Mouse (Mus musculus) midbrain, embryonic 12.5 days (tissue): Measurements from ENCODE around the gene Ryr2. TPM values are rescaled to one million over a fixed set of nuclear protein-coding genes. Genes with fewer than 3 reads are reported as not detected.
"Not testable (repeated sequence)": the region's sequence is repeated elsewhere in the genome, so short reads cannot be mapped to it uniquely, and the experiment has no call there.

Experiments used
- ATAC-seq: fragments of 200-750 bp; cut with Nextera tagmentation; 2 replicates; pipeline ENCODE4 v1.8.0; 2017; ENCODE audit warnings: low read depth, moderate TSS enrichment, moderate library complexity; ENCODE audit not compliant: low FRiP score
- H3K27ac ChIP-seq: fragments of 300-500 bp; sonication (generic); replicated peaks from 2 replicates; pipeline ENCODE4 v1.5.1; 2016; ENCODE audit warnings: mild to moderate bottlenecking
- H3K27me3 ChIP-seq: fragments of 300-500 bp; sonication (generic); 2 replicates; pipeline ENCODE4 v1.6.1; 2016; ENCODE audit warnings: mild to moderate bottlenecking
- H3K36me3 ChIP-seq: fragments of 300-500 bp; sonication (generic); 2 replicates; pipeline ENCODE4 v1.6.1; 2016
- H3K4me1 ChIP-seq: fragments of 300-500 bp; sonication (generic); 2 replicates; pipeline ENCODE4 v1.6.1; 2016
- H3K4me2 ChIP-seq: fragments of 300-500 bp; sonication (generic); replicated peaks from 2 replicates; pipeline ENCODE4 v1.6.1; 2016; ENCODE audit warnings: mild to moderate bottlenecking, moderate library complexity
- H3K4me3 ChIP-seq: fragments of 300-500 bp; sonication (generic); 2 replicates; pipeline ENCODE4 v1.5.1; 2016; ENCODE audit warnings: mild to moderate bottlenecking
- H3K9ac ChIP-seq: fragments of 300-500 bp; sonication (generic); replicated peaks from 2 replicates; pipeline ENCODE4 v1.6.1; 2016; ENCODE audit warnings: mild to moderate bottlenecking, moderate library complexity
- H3K9me3 ChIP-seq: fragments of 300-500 bp; sonication (generic); 2 replicates; pipeline ENCODE4 v1.6.1; 2016; ENCODE audit warnings: mild to moderate bottlenecking
- WGBS: fragments of 180-500 bp; shearing (Covaris S2); methylation state at CpG from one replicate; pipeline ENCODE4 v1.1.7; 2016; 5-methylcytosine and 5-hydroxymethylcytosine counted together
- polyA plus RNA-seq: library from polyadenylated mRNA; unstranded; fragments of >200 nt; fragmentation: Nextera tagmentation; extraction: Ambion mirVana; gene quantifications from 2 replicates; pipeline ENCODE4 v1.2.1, GENCODE M21; 2016

Gene Ryr2
- polyA plus RNA-seq, 1 experiment from 2014 or later, result 0.70 TPM

GRCm38 (mm10) chr13:11837870-11838269, 268.9 kb downstream of the Ryr2 start:
- WGBS, result 89% methylated on average over 3 of the region's 3 CpGs

GRCm38 (mm10) chr13:11837152-11837551, 269.6 kb downstream of the Ryr2 start:
- H3K4me1 ChIP-seq, result no peaks in the 10 kb centered on the region; the same call in 1 of the 2 replicates
- no peak overlapping the region for H3K4me3 ChIP-seq
- 88% methylated on average over 4 of the region's 4 CpGs for WGBS
- ATAC-seq, result no peak
- H3K4me2 ChIP-seq, result no peak overlapping the region
- H3K27ac ChIP-seq, result no peak overlapping the region
- H3K27me3 ChIP-seq, result no peaks in the 10 kb centered on the region
- no peak overlapping the region for H3K9ac ChIP-seq
- no peaks in the 10 kb centered on the region for H3K36me3 ChIP-seq
- no peaks in the 10 kb centered on the region for H3K9me3 ChIP-seq

More at GRCm38 (mm10) chr13:11837870-11838269, 268.9 kb downstream of the Ryr2 start:
- no peaks in the 10 kb centered on the region; the same call in 1 of the 2 replicates for H3K4me1 ChIP-seq
- H3K4me2 ChIP-seq, result no peak overlapping the region
- no peak for ATAC-seq
- H3K4me3 ChIP-seq, result no peak overlapping the region
- H3K9ac ChIP-seq, result no peak overlapping the region
- no peaks in the 10 kb centered on the region for H3K9me3 ChIP-seq
- no peak overlapping the region for H3K27ac ChIP-seq
- no peaks in the 10 kb centered on the region for H3K36me3 ChIP-seq
- no peaks in the 10 kb centered on the region for H3K27me3 ChIP-seq

GRCm38 (mm10) chr13:11836304-11837078, 270.3 kb downstream of the Ryr2 start:
- 52% methylated on average over 6 of the region's 6 CpGs for WGBS
- no peak overlapping the region for H3K4me3 ChIP-seq
- H3K9ac ChIP-seq, result no peak overlapping the region
- H3K36me3 ChIP-seq, result no peaks in the 10 kb centered on the region
- no peaks in the 10 kb centered on the region for H3K9me3 ChIP-seq
- no peaks in the 10 kb centered on the region; the same call in 1 of the 2 replicates for H3K4me1 ChIP-seq
- H3K27ac ChIP-seq, result no peak overlapping the region
- H3K4me2 ChIP-seq, result no peak overlapping the region
- ATAC-seq, result no peak
- no peaks in the 10 kb centered on the region for H3K27me3 ChIP-seq

GRCm38 (mm10) chr13:11831210-11831609, 275.5 kb downstream of the Ryr2 start:
- no peak overlapping the region for H3K4me2 ChIP-seq
- H3K27me3 ChIP-seq, result no peaks in the 10 kb centered on the region
- H3K27ac ChIP-seq, result no peak overlapping the region
- no peaks in the 10 kb centered on the region for H3K36me3 ChIP-seq
- no peak for ATAC-seq
- no peaks in the 10 kb centered on the region; the same call in 1 of the 2 replicates for H3K4me1 ChIP-seq
- no peak overlapping the region for H3K4me3 ChIP-seq
- H3K9ac ChIP-seq, result no peak overlapping the region
- H3K9me3 ChIP-seq, result no peaks in the 10 kb centered on the region
- 80% methylated on average over 4 of the region's 4 CpGs for WGBS

GRCm38 (mm10) chr13:11825563-11826226, 281.1 kb downstream of the Ryr2 start:
- Histone ChIP-seq H3K27ac (no peak overlapping the region), H3K27me3 (no peaks in the 10 kb centered on the region), H3K4me1 (no peaks in the 10 kb centered on the region), H3K4me2 (no peak overlapping the region), H3K9ac (no peak overlapping the region), H3K9me3 (no peaks in the 10 kb centered on the region), H3K36me3 (no peaks in the 10 kb centered on the region), H3K4me3 (no peak overlapping the region)
- WGBS, result 98% methylated on average over 2 of the region's 2 CpGs
- no peak for ATAC-seq

GRCm38 (mm10) chr13:11818723-11819122, 288.0 kb downstream of the Ryr2 start:
- Histone ChIP-seq H3K36me3 (no peaks in the 10 kb centered on the region), H3K9ac (no peak overlapping the region), H3K27me3 (no peaks in the 10 kb centered on the region), H3K4me3 (no peak overlapping the region), H3K4me1 (no peaks in the 10 kb centered on the region), H3K4me2 (no peak overlapping the region), H3K27ac (no peak overlapping the region), H3K9me3 (no peaks in the 10 kb centered on the region)
- 79% methylated on average over 3 of the region's 3 CpGs for WGBS
- no peak for ATAC-seq

- H3K9me3 ChIP-seq, H3K36me3 ChIP-seq, H3K4me3 ChIP-seq, H3K4me1 ChIP-seq, H3K27ac ChIP-seq, ATAC-seq, H3K27me3 ChIP-seq, H3K9ac ChIP-seq, H3K4me2 ChIP-seq: not testable (repeated sequence)
- WGBS, result 90% methylated on average over 1 of the region's 1 CpGs
These were observed 297.4 kb downstream of the Ryr2 start for GRCm38 (mm10) chr13:11809365-11809764.

- Histone ChIP-seq H3K4me1 (no peaks in the 10 kb centered on the region), H3K9me3 (no peaks in the 10 kb centered on the region), H3K4me3 (no peak overlapping the region), H3K27ac (no peak overlapping the region), H3K36me3 (no peaks in the 10 kb centered on the region), H3K4me2 (no peak overlapping the region), H3K9ac (no peak overlapping the region), H3K27me3 (no peaks in the 10 kb centered on the region)
- WGBS, result 80% methylated on average over 3 of the region's 3 CpGs
- no peak for ATAC-seq
These were observed 314.2 kb downstream of the Ryr2 start for GRCm38 (mm10) chr13:11792536-11792935.

GRCm38 (mm10) chr13:11790536-11790935, 316.2 kb downstream of the Ryr2 start:
- ATAC-seq, result no peak
- Histone ChIP-seq H3K27ac (no peak overlapping the region), H3K4me1 (no peaks in the 10 kb centered on the region), H3K9me3 (no peaks in the 10 kb centered on the region), H3K4me3 (no peak overlapping the region), H3K9ac (no peak overlapping the region), H3K27me3 (no peaks in the 10 kb centered on the region), H3K4me2 (no peak overlapping the region), H3K36me3 (no peaks in the 10 kb centered on the region)
- 85% methylated on average over 5 of the region's 5 CpGs for WGBS

- Histone ChIP-seq H3K27ac (no peak overlapping the region; the same call in 1 of the 2 replicates), H3K4me2 (no peak overlapping the region), H3K27me3 (no peaks in the 10 kb centered on the region), H3K9ac (no peak overlapping the region), H3K4me1 (no peaks in the 10 kb centered on the region; the same call in 1 of the 2 replicates), H3K4me3 (no peak overlapping the region), H3K36me3 (no peaks in the 10 kb centered on the region), H3K9me3 (no peaks in the 10 kb centered on the region)
- WGBS, result 70% methylated on average over 3 of the region's 3 CpGs
- ATAC-seq, result 0 out of 2 replicates have a peak, but pooled peaks have one; percentile 8
These were observed 324.2 kb downstream of the Ryr2 start for GRCm38 (mm10) chr13:11782411-11783155.

- 16% methylated on average over 2 of the region's 2 CpGs for WGBS
- Histone ChIP-seq H3K27me3 (no peaks in the 10 kb centered on the region), H3K4me2 (no peak overlapping the region), H3K9me3 (no peaks in the 10 kb centered on the region), H3K4me3 (no peak overlapping the region), H3K4me1 (no peaks in the 10 kb centered on the region; the same call in 1 of the 2 replicates), H3K27ac (no peak overlapping the region), H3K9ac (no peak overlapping the region), H3K36me3 (no peaks in the 10 kb centered on the region)
- ATAC-seq, result no peak
These were observed 325.7 kb downstream of the Ryr2 start for GRCm38 (mm10) chr13:11781065-11781464.

GRCm38 (mm10) chr13:11777726-11778125, 329.0 kb downstream of the Ryr2 start:
- H3K9ac ChIP-seq, result no peak overlapping the region
- no peaks in the 10 kb centered on the region for H3K36me3 ChIP-seq
- no peak overlapping the region for H3K4me3 ChIP-seq
- H3K27ac ChIP-seq, result no peak overlapping the region
- 89% methylated on average over 6 of the region's 6 CpGs for WGBS
- no peaks in the 10 kb centered on the region for H3K9me3 ChIP-seq
- no peak overlapping the region for H3K4me2 ChIP-seq
- H3K27me3 ChIP-seq, result no peaks in the 10 kb centered on the region
- H3K4me1 ChIP-seq, result no peaks in the 10 kb centered on the region; the same call in 1 of the 2 replicates
- ATAC-seq, result no peak
